In the genomic region with DNA sequence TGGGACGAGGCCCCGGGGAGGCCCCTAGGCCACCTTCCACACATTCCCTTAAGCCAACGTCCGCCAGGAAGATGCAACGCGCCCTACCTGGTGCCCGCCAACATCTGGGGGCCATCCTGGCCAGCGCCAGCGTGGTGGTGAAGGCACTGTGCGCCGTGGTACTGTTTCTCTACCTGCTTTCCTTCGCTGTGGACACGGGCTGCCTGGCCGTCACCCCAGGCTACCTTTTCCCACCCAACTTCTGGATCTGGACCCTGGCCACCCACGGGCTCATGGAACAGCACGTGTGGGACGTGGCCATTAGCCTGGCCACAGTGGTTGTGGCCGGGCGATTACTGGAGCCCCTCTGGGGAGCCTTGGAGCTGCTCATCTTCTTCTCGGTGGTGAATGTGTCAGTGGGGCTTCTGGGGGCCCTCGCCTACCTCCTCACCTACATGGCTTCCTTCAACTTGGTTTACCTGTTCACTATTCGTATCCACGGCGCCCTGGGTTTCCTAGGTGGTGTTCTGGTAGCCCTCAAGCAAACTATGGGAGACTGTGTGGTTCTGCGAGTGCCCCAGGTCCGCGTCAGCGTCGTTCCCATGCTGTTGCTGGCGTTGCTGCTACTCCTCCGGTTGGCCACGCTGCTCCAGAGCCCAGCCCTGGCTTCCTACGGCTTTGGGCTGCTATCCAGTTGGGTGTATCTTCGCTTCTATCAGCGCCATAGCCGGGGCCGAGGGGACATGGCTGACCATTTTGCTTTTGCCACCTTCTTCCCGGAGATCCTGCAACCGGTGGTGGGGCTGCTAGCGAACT, we compare ENCODE assay signal across 9 mouse cellular contexts. TPM values are rescaled to one million over a fixed set of nuclear protein-coding genes. Genes with fewer than 3 reads are reported as not detected.
DNase-seq lines count a peak whose midpoint lies in the region; ATAC-seq and TF ChIP-seq lines count a peak whose summit lies in the region.
"Had no signal": no experiment of that assay in that cellular context is flagged by ENCODE, and none has a peak within 500 bp of the region (broad histone marks: within the 10 kb centered on the region; RNA-seq: fewer than 3 reads in every experiment).

No protein-coding gene starts in this region.

- H3K36me3 ChIP-seq in spleen, adult 2 months (ENCODE audit: control insufficient read depth, insufficient read depth, low read length) = peaks cover 15% of the 10 kb centered on the region
- H3K36me3 ChIP-seq in heart, embryonic 13.5 days = peaks cover 26% of the 10 kb centered on the region
- peaks cover 26% of the 10 kb centered on the region for H3K36me3 ChIP-seq in limb, embryonic 14.5 days (ENCODE audit: control insufficient read depth, insufficient read depth, low read length)
- H3K36me3 ChIP-seq in midbrain, postnatal 0 days (ENCODE audit: insufficient read depth, low read length) = peaks cover 23% of the 10 kb centered on the region

- peak; percentile 7; the same call in 1 of the 2 replicates for ATAC-seq in heart, embryonic 13.5 days (ENCODE audit: extremely low read depth, insufficient number of reproducible peaks, low FRiP score, low TSS enrichment)
- no peak for ATAC-seq in limb, embryonic 14.5 days (ENCODE audit: low FRiP score, low read depth)
- peak; percentile 8; the same call in 1 of the 2 replicates for ATAC-seq in midbrain, postnatal 0 days (ENCODE audit: low FRiP score)

- H3K4me3 ChIP-seq in spleen, adult 2 months (ENCODE audit: extremely low read depth, insufficient read depth, insufficient read length) = peak overlapping the region; percentile 85
- H3K4me3 ChIP-seq in heart, embryonic 13.5 days = peak overlapping the region; percentile 89
- H3K4me3 ChIP-seq in limb, embryonic 14.5 days (replicated peaks; ENCODE audit: low read length) = peak overlapping the region; percentile 89
- H3K4me3 ChIP-seq in midbrain, postnatal 0 days (ENCODE audit: low read depth, low read length) = peak overlapping the region; percentile 90

- TF ChIP-seq POLR2A in spleen, adult 2 months (IDR thresholded peaks at IDR 0.05; ENCODE audit: low read depth, low read length) = no peak
- no peak for TF ChIP-seq POLR2A in limb, embryonic 14.5 days (IDR thresholded peaks at IDR 0.05; ENCODE audit: borderline replicate concordance, extremely low read depth, insufficient read depth, insufficient read length)

- H3K27me3 ChIP-seq in spleen, adult 2 months (ENCODE audit: control insufficient read depth, insufficient read depth, low read length) = no peaks in the 10 kb centered on the region
- H3K27me3 ChIP-seq in heart, embryonic 13.5 days (replicated peaks) = no peaks in the 10 kb centered on the region; the same call in 1 of the 2 replicates
- no peaks in the 10 kb centered on the region for H3K27me3 ChIP-seq in limb, embryonic 14.5 days (ENCODE audit: control insufficient read depth, insufficient read depth, low read length)
- H3K27me3 ChIP-seq in midbrain, postnatal 0 days (ENCODE audit: insufficient read depth, low read length) = no peaks in the 10 kb centered on the region

- DNase-seq in spleen, adult 2 months (ENCODE audit: low read depth in 1 of 2, low spot score in 2 of 2) = no peak
- no peak for DNase-seq in spleen, postnatal 36 days (ENCODE audit: low spot score in 2 of 2)
- peak; percentile 78 to 80 for DNase-seq in cerebellum, postnatal 10 days
- DNase-seq in limb, embryonic 14.5 days (ENCODE audit: low spot score) = no peak
- no peak for DNase-seq in midbrain, postnatal 0 days (ENCODE audit: low spot score)
- DNase-seq in right cerebral cortex, postnatal 4 days = no peak
- no peak for DNase-seq in adipocyte (ENCODE audit: low spot score)

- peaks cover 11% of the 10 kb centered on the region; the same call in 1 of the 2 replicates for H3K4me1 ChIP-seq in spleen, adult 2 months (ENCODE audit: control insufficient read depth, insufficient read depth, insufficient read length)
- H3K4me1 ChIP-seq in heart, embryonic 13.5 days = peaks cover 32% of the 10 kb centered on the region
- H3K4me1 ChIP-seq in limb, embryonic 14.5 days (ENCODE audit: control insufficient read depth, insufficient read depth, low read length) = peaks cover 22% of the 10 kb centered on the region
- peaks cover 14% of the 10 kb centered on the region for H3K4me1 ChIP-seq in midbrain, postnatal 0 days (ENCODE audit: insufficient read depth, low read length)

- peak overlapping the region; percentile 93 for H3K9ac ChIP-seq in heart, embryonic 13.5 days
- H3K9ac ChIP-seq in limb, embryonic 14.5 days (ENCODE audit: low read depth, low read length, severe bottlenecking) = peak overlapping the region; percentile 91
- peak overlapping the region; percentile 90 for H3K9ac ChIP-seq in midbrain, postnatal 0 days (replicated peaks; ENCODE audit: low read length, poor library complexity, severe bottlenecking)

- TF ChIP-seq CTCF in spleen, adult 2 months (IDR thresholded peaks at IDR 0.05; ENCODE audit: extremely low read depth, insufficient read depth, insufficient read length, insufficient replicate concordance) = no peak
- no peak for TF ChIP-seq CTCF in midbrain, postnatal 0 days (IDR thresholded peaks at IDR 0.05)

- H3K27ac ChIP-seq in spleen, adult 2 months (ENCODE audit: insufficient read depth, low read length) = peak overlapping the region; percentile 84
- H3K27ac ChIP-seq in heart, embryonic 13.5 days (replicated peaks) = peak overlapping the region; percentile 77
- peak overlapping the region; percentile 73 for H3K27ac ChIP-seq in limb, embryonic 14.5 days (replicated peaks; ENCODE audit: low read depth, low read length)
- H3K27ac ChIP-seq in midbrain, postnatal 0 days (ENCODE audit: low read depth, low read length) = peak overlapping the region; percentile 81

- peak overlapping the region; percentile 97 for H3K4me2 ChIP-seq in heart, embryonic 13.5 days
- peak overlapping the region; percentile 96 for H3K4me2 ChIP-seq in limb, embryonic 14.5 days (replicated peaks; ENCODE audit: low read depth, low read length, severe bottlenecking)
- peak overlapping the region; percentile 98 for H3K4me2 ChIP-seq in midbrain, postnatal 0 days (ENCODE audit: low read depth, low read length, poor library complexity, severe bottlenecking)

- under 1% methylated on average over 40 of the region's 40 CpGs for WGBS in spleen, adult 2 months
- under 1% methylated on average over 40 of the region's 40 CpGs for WGBS in heart, embryonic 13.5 days
- WGBS in limb, embryonic 14.5 days = under 1% methylated on average over 39 of the region's 40 CpGs
- WGBS in midbrain, postnatal 0 days = under 1% methylated on average over 40 of the region's 40 CpGs

- no peaks in the 10 kb centered on the region for H3K9me3 ChIP-seq in heart, embryonic 13.5 days
- no peaks in the 10 kb centered on the region for H3K9me3 ChIP-seq in limb, embryonic 14.5 days (ENCODE audit: control insufficient read depth, low read length)
- H3K9me3 ChIP-seq in midbrain, postnatal 0 days (ENCODE audit: low read length) = no peaks in the 10 kb centered on the region

RNA-seq across cellular contexts. Expression of gene Tmem115, which starts 0.9 kb away (rescaled TPM):
- polyA plus RNA-seq in spleen, adult 2 months (2012; rRNA removed) = 28.6 and 33.4 TPM in 2 replicates
- polyA plus RNA-seq in heart, embryonic 13.5 days (2015; fragmentation: Nextera tagmentation; extraction: Ambion mirVana) = 30.4 and 32.3 TPM in 2 replicates
- 34.9 and 41.3 TPM in 2 replicates for polyA plus RNA-seq in limb, embryonic 14.5 days (2012; rRNA removed)
- 54.1 and 58.8 TPM in 2 replicates for polyA plus RNA-seq in limb, embryonic 14.5 days (2014; fragmentation: Nextera tagmentation; extraction: Ambion mirVana)
- 57.8 and 70.4 TPM in 2 replicates for total RNA-seq in midbrain, postnatal 0 days (2014; rRNA removed)
- polyA plus RNA-seq in midbrain, postnatal 0 days (2015; fragmentation: Nextera tagmentation; extraction: Ambion mirVana) = 51.9 and 53.6 TPM in 2 replicates

RNA-seq across cellular contexts. Expression of gene Cyb561d2, which starts 7.4 kb away (rescaled TPM):
- 33.1 and 42.8 TPM in 2 replicates for polyA plus RNA-seq in spleen, adult 2 months (2012; rRNA removed)
- 17.7 and 19.1 TPM in 2 replicates for polyA plus RNA-seq in heart, embryonic 13.5 days (2015; fragmentation: Nextera tagmentation; extraction: Ambion mirVana)
- 19.8 and 27.2 TPM in 2 replicates for polyA plus RNA-seq in limb, embryonic 14.5 days (2012; rRNA removed)
- 21.4 and 25.9 TPM in 2 replicates for polyA plus RNA-seq in limb, embryonic 14.5 days (2014; fragmentation: Nextera tagmentation; extraction: Ambion mirVana)
- total RNA-seq in midbrain, postnatal 0 days (2014; rRNA removed) = 39.0 and 50.8 TPM in 2 replicates
- polyA plus RNA-seq in midbrain, postnatal 0 days (2015; fragmentation: Nextera tagmentation; extraction: Ambion mirVana) = 50.0 and 58.1 TPM in 2 replicates

RNA-seq across cellular contexts. Expression of gene Nprl2, which starts 7.4 kb away (rescaled TPM):
- polyA plus RNA-seq in spleen, adult 2 months (2012; rRNA removed) = 24.4 and 26.3 TPM in 2 replicates
- polyA plus RNA-seq in heart, embryonic 13.5 days (2015; fragmentation: Nextera tagmentation; extraction: Ambion mirVana) = 27.8 and 27.9 TPM in 2 replicates
- 52.7 and 59.2 TPM in 2 replicates for polyA plus RNA-seq in limb, embryonic 14.5 days (2012; rRNA removed)
- polyA plus RNA-seq in limb, embryonic 14.5 days (2014; fragmentation: Nextera tagmentation; extraction: Ambion mirVana) = 37.6 and 38.6 TPM in 2 replicates
- total RNA-seq in midbrain, postnatal 0 days (2014; rRNA removed) = 55.5 and 68.7 TPM in 2 replicates
- 60.0 and 66.5 TPM in 2 replicates for polyA plus RNA-seq in midbrain, postnatal 0 days (2015; fragmentation: Nextera tagmentation; extraction: Ambion mirVana)

RNA-seq across cellular contexts. Expression of gene Zmynd10, which starts 12.5 kb away (rescaled TPM):
- polyA plus RNA-seq in spleen, adult 2 months (2012; rRNA removed) = 0.84 and 0.88 TPM in 2 replicates
- polyA plus RNA-seq in heart, embryonic 13.5 days (2015; fragmentation: Nextera tagmentation; extraction: Ambion mirVana) = not detected in 2 replicates
- 0.76 and 1.4 TPM in 2 replicates for polyA plus RNA-seq in limb, embryonic 14.5 days (2012; rRNA removed)
- 1.2 TPM in 1 of 2 replicates, not detected in the other for polyA plus RNA-seq in limb, embryonic 14.5 days (2014; fragmentation: Nextera tagmentation; extraction: Ambion mirVana)
- total RNA-seq in midbrain, postnatal 0 days (2014; rRNA removed) = 3.3 and 4.2 TPM in 2 replicates
- 4.9 and 5.0 TPM in 2 replicates for polyA plus RNA-seq in midbrain, postnatal 0 days (2015; fragmentation: Nextera tagmentation; extraction: Ambion mirVana)
- total RNA-seq: gastrocnemius, postnatal 4 days had no signal

RNA-seq across cellular contexts. Expression of gene Rassf1, which starts 16.8 kb away (rescaled TPM):
- 20.9 and 23.5 TPM in 2 replicates for polyA plus RNA-seq in spleen, adult 2 months (2012; rRNA removed)
- polyA plus RNA-seq in heart, embryonic 13.5 days (2015; fragmentation: Nextera tagmentation; extraction: Ambion mirVana) = 47.6 and 56.1 TPM in 2 replicates
- polyA plus RNA-seq in limb, embryonic 14.5 days (2012; rRNA removed) = 74.7 and 78.4 TPM in 2 replicates
- polyA plus RNA-seq in limb, embryonic 14.5 days (2014; fragmentation: Nextera tagmentation; extraction: Ambion mirVana) = 67.6 and 73.2 TPM in 2 replicates
- total RNA-seq in midbrain, postnatal 0 days (2014; rRNA removed) = 21.1 and 25.7 TPM in 2 replicates
- polyA plus RNA-seq in midbrain, postnatal 0 days (2015; fragmentation: Nextera tagmentation; extraction: Ambion mirVana) = 33.4 and 36.6 TPM in 2 replicates

Comparison
In these comparisons a context has a peak if more than half of its experiments do, and no peak if none do; other contexts are left out.
1. DNase-seq: peak in cerebellum, postnatal 10 days (2 of 2); none in spleen, adult 2 months (0 of 2), spleen, postnatal 36 days (0 of 2), limb, embryonic 14.5 days (single experiment), midbrain, postnatal 0 days (single experiment), right cerebral cortex, postnatal 4 days (single experiment) and adipocyte (single experiment).
2. Peak in every context shown above with its lines, with median percentiles within 50 percentile points of each other: H3K27ac ChIP-seq, H3K4me3 ChIP-seq, H3K4me2 ChIP-seq and H3K9ac ChIP-seq.